Mouse (Mus musculus) cerebellum, adult 11-12 months (tissue): ENCODE measurements around the gene Gucy2c.
A peak's percentile ranks its signal among the peaks of the same experiment; 100 is the strongest.
"Not testable (repeated sequence)": the region's sequence is repeated elsewhere in the genome, so short reads cannot be mapped to it uniquely, and the experiment has no call there.

ENCODE experiments used
- DNase-seq: peaks from one replicate; pipeline ENCODE4 v3.0.0; 2022

The Gucy2c gene

DNA sequence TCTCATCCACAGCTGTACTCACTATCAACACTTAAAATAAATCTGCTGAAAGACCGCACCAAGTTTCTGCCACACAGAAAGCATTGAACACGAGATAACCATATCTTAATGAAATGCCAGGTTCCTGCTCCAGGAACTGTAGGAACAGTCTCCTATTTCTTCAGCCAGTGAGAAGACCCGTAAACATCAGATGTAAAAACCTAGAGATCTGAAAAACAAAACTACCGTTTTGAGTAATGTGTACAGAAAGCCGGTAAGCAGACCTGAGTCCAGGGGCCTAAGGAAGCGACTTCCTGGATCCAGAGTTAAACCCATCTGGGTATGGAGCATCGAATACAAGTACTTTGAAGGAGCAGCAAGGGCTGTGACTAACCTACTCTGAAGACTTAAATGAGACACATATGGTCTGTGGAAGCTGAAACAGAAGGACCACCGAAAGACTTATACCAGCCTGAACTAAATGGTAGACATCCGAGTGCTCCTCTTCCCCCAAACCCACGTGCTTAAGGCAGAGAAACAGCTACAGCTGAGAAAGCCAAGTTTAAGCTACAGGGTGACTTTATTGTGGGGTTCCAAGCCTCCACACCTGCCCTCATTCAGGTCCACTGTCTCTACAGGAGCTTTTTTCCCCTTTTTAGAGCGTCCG is 21.7 kb upstream of the Gucy2c start:
- no peak for DNase-seq

DNA sequence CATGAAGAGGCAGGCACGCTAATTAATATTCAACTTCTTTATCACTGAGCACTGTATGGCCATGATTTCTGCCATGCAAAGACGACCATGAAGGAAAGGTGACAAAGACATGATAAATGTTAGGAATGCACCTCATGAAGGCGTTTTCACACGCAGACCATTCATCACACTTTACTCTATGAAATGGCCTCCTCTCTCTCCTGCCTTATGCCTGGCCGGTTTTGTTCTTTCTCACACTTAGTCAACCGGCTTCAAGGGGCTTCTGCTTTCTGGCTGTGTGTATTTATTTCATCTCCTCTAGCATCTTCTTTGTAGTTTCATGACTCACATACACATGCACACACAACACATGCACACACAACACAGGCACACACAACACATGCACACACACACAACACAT is 19.7 kb upstream of the Gucy2c start:
- no peak for DNase-seq

DNA sequence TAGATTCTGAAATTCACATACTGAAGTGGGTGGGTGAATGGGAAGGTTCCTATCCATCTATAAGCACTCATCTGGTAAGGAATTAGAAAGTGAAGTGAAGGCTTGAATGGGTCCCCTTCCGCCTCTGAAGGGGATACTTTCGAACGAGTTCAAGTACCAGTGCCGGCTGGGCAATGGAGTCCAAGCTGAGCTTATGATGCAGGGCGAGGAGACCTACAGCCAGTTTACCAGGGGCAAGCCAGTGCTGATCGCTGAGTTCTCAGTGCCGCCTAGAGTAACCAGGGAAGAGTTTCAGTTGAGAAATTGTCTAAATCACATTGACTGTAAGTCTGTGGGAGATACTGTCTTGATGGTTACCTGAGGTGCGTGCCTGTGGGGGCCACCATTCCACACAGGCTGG is 19.1 kb upstream of the Gucy2c start:
- no peak for DNase-seq

DNA sequence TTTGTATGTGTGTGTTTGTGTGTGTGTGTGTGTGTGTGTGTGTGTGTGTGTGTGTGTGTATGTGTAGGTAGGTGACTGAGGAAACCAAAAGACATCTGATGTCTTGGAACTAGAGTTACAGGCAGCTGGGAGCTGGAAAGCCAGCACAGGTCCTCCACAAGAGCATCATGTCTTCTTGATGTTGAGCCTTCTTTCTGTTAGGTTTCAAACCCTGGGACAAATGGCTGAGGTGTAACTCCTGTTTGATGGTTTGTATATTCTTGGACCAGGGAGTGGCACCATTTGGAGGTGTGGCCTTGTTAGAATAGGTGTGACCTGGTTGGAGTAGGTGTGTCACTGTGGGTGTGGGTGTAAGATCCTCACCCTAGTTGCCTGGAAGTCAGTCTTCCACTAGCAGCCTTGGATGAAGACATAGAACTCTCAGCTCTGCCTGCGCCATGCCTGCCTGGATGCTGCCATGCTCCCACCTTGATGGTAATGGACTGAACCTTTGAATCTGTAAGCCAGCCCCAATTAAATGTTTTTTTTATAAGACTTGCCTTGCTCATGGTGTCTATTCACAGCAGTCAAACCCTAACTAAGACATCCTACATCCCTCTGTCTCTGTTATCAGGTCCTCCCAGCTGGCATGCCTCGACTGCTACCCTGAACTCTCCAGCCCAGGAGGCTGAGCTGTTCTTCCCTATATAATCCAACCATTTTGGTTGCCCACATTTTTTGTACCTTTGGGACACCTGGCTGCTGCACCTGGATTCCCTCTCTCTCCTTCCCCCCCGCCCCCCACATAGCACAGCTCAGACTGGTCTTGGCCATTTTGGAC is 16.5 kb upstream of the Gucy2c start:
- DNase-seq: not testable (repeated sequence)

DNA sequence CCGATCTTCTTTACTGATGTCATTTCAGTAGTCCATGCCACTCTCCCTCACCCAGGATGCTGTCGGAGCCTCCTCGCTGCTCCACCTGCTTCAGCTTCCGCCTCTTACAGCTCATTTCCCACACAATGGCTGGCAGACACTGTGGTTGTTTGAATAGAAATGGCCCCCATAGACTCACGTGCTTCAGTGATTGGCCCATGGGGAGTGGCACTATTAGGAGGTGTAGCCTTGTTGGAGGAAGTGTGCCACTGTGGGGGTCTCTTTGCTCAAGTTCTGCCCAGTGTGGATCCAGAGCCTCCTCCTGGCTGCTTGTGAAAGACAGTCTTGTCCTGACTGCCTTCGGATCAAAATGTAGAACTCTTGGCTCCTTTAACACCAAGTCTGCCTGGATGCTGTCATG is 14.3 kb upstream of the Gucy2c start:
- DNase-seq: no peak

DNA sequence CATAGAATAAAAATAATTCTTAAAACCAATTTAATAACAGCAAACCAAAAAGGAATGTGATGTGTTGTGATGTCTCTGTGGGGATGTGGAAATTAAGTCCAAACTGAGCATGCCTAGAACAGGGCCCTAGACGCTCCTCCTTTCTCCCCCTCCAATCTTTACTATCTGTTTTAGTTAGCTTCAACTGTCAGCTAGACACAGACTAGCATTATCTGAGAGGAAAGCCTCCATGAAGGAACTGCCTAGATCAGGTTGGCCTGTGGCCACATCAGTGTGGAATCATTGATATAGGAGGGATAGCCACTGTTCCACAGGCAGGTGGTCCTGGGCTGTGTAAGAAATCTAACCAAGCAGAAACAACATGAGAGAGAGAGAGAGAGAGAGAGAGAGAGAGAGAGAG is 13.5 kb upstream of the Gucy2c start:
- DNase-seq: no peak

DNA sequence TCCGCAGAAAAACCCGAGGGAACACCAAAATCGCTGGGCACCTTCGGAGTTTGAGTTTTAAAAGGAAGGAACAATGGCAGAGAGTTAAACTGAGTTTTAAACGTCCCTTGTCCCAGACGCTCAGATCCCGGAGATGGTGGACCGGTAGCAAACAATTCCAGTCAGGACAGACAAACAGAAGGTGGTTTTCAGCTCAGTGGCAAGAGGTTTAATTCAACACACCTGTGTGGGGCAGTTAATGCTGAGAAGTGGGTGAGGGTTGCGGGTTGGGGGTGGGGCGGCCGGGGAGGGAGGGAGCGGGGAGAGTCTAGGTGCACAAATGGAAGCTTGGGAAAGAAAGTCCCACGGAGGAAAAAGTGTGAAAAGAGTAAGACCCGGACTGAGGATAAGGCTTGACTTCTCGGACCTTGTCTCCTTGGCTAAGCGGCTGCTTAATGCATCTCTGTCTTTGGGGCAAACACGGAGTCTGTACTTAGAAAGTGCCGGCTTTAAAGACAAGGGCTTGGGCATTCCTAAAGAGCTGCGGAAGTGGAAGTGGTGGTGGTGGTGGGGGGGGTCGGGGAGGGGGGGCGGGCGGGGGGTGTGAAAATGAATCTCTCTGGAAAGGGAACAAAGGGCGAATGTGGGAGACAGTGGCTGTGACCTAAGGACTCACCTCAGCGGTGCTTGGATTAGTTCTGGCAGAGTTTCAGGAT is 12.4 kb upstream of the Gucy2c start:
- DNase-seq: no peak

DNA sequence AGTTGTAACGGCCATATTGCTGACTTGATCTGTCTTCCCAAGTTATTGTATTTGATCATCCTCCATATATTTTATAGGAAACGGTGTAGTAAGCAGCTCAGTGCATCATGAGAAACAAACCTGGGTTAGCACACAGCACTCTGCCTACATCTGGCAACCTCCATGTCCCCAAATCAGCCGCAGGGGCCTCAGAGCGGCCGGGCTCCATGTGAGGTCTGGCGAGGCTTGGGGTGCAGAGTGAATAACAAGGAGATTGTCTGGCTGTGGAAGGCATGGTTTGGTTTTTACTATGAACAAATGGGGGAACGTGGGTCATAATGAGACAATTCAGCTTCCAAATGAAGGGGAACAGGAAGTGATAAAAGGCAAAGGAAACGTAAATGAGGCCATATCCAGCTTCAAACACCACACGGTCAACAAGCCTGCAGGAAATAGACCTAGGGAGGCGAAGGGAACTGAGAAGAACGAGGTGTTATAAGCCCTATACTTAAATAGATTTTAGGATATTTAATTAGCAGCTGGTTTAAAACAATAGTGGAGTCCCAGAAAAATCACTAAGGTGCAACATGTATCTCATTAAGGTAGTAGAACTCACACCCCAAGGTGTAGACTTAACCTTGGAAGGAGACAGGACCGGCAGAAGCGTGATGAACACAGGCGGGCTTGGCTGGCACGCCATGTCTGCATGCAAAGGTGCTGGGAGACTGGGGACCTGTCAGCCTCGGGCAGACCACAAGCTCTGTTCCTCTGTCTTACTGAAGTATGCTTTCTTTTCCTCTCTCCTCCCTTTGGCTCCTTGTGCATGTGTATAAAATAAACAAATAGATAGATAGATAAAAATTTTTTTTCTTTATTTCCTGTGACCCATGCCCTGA is 11.6 kb upstream of the Gucy2c start:
- no peak for DNase-seq

DNA sequence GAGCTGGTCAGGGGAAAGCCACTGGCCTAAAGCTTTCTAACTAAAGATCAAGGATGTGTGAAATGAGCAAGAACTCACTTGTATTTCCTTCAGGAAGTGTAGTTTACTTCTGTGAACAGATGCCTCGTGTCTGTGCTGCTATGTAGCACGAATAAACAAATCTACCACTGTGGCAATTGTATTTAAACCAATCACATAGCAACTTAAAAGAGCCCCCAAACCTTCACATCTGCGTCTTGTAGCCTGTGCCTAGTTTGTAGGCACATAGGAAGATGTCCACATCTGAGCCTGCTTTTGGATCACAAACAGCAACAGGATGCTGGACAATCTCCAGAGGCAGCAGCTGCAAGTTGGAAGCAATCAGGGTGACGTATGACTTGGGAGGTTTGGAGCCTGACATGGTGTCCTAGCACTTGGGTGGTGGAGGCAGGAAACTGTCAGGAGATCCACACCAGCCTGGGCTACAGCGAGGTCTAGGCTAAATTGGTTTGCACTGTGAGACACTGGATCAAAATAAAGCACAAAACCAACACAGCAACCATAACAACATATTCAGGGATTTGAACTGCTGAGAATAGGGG is 7.9 kb upstream of the Gucy2c start:
- no peak for DNase-seq

DNA sequence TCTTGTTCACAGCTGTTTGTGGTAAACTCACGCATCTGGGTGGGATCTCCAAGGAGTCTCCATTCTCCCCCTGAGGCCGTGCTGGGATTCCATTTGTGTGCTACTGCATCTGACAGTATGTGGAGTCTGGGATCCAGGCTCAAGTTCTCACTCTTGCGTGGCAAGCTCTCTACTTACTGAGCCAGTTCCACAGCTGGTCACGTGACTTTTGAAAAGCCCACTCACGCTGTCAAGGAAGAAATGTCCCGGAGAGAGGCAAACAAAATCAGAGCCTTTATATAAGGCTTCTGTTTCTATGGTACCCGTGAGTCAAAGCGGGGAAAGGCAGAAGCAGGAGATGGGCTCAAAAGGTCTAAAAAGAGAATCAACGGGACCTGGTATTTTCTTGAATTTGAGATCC is 1.2 kb upstream of the Gucy2c start:
- no peak for DNase-seq

DNA sequence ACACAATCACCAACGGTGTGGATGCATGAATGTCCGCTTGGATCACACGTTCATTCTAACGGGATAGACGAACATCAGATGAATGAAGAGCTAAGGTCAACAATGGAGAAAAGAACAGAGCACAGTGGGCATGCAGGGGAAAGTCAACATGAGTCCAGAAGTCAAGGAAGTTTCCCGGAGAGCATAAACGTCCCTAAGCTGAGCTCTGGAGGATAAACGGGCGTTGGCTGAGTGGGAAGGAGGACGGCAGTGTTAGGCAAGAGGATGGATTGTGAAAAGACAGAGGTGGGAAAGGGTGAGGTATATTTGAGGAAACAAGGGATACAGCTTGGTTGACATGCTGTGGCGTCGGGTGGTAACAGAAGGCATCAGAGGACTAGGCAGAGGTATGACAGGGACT is 581 bp upstream of the Gucy2c start:
- no peak for DNase-seq

DNA sequence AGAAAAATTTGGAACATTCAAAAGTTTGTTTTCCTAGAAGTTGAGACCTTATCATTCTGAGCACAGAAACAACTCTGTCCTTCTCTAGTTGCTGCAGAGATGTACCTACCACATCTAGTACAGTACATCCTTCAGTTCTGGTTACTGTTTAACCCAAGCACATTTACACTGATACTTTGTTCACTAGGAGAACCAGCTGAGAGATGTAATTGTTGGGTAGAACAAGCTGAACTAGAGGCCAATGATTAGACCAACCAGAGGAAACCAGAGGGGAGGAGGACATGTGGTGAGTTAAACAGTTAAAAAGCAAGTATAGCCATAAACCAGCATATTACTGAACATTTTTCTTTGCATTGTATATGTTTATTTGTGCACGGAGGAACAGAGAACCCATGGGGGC is 5.2 kb downstream of the Gucy2c start:
- DNase-seq: no peak

DNA sequence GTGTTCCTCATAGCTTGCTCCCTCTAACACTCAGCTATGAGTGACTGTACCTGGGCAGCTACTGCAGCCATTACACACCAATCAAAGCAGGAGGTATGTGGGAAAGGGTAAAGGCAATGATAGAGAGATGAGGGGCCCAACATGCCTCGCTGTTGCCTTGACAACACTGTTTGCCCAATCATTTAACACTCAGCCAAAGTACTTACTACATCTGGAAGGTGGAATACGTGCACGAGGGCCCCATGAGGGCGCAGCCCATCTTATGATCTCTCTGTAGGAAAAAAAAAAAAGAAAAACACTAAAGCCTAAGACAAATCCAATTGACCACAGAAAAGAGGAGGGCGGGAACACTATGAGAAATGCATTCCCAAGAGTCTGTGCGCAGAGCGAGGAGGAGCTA is 11.7 kb downstream of the Gucy2c start:
- no peak for DNase-seq

DNA sequence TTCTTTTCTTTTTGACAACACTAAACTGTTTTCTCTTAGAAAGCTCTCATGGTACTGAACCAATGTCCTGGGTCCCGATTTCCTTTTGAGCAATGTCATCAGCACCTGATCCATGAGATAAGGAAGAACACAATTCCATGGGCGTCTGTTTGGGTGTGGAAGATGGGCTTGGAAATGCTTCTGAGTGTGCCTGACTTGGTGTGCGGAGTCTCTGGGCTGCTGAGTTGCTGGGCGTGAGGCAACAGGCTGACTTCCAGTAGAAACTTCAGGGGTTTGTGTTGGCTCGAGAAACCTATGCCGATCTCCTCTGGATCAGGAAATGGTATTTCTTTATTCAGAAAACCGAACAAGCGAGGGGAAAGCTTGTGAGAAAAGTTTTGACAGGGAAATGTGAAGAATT is 12.4 kb downstream of the Gucy2c start:
- no peak for DNase-seq

DNA sequence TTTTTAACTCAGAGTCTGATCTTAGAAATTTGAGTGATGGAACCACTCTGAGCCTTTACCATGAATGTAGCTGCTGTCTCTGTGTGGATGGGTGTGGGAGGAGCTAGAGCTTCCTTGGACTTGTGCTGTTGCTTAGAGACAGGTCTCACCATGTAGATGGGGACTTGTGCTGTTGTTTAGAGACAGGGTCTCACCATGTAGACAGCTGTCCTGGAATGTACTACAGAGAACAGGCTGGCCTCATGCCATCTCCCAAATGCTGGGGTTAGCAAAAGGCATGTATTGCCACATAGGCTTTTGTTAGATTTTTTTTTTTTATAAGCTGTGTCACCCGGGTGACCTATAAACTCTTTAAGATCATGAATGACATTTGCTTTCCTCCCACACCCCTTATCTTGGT is 17.7 kb downstream of the Gucy2c start:
- no peak for DNase-seq

DNA sequence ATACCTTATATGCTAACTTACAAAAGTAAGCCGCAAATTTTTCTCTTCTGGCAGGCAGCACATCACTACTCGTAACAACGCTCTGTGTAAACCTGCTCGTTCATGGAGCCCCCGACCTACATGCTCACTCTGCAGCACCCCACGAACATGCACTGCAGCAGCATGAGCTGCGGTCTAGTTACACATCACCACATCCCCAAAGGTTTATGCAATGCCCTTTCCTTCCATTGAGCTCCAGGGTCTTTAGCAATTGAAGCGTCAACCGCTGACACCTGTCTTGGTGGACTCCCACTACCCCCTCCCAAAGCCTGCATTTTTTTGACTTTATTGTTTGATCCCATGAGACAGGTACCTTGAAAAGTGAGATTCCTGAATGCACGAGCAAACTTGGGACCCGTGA is 31.0 kb downstream of the Gucy2c start:
- DNase-seq: no peak

DNA sequence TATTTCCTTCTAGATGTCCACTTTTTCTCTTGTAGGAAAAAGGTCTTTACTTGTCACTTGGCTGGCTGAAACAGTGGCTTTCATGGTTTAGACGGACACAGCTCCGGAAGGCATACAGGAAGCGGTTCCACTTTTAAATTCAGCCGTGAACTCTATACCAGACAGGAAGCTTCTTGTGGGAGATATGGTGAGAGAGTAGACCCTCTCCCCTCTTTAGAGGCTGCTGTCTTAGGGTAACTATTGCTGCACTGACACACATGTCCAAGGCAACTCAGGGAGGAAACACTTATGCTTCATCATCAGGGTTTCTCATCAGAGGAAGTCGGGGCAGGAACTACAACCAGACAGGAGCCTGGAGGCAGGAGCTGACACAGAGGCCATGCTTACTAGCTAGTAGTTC is 36.0 kb downstream of the Gucy2c start:
- DNase-seq: no peak

DNA sequence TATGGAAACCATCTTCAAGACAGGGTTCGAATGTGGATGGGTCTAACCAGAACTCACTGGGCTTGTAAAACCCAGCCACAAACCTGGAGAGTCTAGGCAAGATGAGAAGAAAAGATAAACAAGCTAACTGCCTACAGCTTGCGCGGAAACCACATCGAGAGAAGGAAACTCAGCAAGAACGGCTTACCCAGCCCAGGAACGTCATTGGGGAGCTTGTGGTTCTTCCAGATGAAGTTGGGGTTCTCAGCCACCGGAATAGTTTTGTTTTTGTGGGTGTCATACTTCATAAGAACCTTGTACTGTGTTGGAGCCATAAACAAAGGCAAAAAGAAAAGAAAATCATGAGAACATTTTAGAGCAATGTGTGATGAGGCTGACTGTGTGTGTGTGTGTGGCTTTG is 37.8 kb downstream of the Gucy2c start:
- no peak for DNase-seq

DNA sequence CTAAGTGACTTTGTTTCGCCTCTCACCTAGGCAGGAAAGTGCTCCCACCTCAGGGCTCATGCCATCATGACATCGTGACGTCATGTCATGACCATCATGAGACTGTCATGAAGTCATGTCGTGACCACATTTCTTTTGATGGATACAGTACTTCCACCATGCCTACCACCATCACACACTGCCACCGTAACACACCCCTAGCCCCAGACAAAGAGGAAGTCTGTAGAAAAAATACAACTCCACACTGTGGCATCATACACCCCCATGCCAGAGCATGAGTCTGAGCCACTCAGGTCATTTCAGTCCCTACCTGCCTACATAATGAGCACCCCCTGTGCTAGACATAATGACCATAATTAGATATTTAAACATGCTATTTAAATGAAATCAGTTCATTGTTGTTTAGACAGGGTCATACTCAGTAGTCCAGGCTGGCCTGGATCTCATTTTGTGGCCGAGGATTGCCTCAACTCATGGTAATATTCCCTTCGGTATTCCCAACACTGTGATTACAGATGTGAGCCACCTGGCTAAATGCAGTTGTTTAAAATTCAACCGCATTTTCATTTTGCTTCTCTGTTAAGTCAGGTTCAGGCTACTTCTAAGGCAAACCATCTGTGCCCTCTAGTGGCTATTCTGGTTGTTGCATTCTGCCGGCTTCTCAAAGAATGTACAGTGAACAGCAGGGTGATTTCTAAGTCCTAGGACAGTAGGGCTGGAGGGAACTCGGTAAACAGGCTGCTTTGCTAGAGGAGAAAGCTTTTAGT is 39.0 kb downstream of the Gucy2c start:
- peak; percentile 55 for DNase-seq

DNA sequence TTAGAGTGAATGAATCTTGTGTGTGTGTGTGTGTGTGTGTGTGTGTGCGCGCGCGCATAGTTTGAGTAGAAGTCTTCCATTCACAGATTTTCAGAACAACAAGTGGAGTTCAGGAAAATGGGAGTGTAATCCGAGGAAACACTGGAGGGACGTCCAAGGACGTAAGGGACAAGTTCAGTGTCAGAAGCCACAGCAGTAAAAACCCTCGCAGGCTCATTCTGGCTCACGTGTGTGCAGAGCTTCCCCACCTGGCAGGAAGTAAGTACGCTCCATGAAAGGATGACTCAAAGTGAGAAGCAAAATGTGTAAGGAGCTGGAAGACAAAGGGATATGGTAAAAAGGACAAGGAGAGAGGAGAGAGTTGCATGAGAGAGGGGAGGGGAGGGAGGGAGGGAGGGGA is 40.3 kb downstream of the Gucy2c start:
- DNase-seq: no peak

DNA sequence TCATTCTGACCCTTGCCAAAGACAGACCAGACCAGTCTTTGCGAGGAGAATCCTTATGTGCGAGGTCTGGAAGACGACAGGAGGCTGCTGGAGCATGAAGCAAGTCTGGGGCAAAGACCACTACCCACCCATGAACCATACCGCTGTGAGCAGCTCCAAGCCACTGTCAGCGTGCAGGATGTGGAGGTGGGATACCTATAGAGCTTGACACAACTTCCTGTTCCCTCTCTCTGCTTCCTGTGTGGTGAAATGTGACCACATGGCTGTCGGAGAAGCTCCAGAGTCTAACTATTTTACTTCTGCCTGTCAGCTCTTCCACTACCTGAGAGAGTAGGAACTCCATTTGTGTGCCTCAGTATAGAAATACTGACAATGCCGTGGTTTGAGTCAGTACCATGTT is 45.8 kb downstream of the Gucy2c start:
- DNase-seq: no peak

DNA sequence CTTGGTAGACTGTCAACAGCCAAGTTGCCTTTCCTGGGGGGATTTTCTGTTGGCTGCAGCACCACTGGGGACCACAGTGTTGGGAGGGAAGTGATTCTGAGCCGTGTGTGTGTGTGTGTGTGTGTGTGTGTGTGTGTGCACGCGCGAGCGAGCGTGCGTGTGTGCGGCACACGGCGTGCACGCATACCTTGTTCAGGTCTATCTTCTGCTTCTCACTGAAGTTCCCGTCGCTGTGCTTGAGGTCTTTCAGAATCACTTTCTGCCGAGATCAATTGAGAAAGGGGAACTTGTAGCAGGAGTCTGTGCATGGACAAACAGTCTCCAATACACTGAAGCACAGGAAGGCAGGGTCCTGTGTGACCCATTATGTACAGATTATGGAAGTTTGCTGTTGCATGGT is 53.4 kb downstream of the Gucy2c start:
- DNase-seq: no peak
